Mouse (Mus musculus): ENCODE data around the gene Apmap.
"Not testable (repeated sequence)": the region's sequence is repeated elsewhere in the genome, so short reads cannot be mapped to it uniquely, and the experiment has no call there.

Apmap gene

GRCm38 (mm10) chr2:150576256-150576655, 32.1 kb downstream of the Apmap start:
- POLR2A ChIA-PET, result interaction anchor here in 1 of 4 experiments (0.6 kb wide), 1 partner anchor 202 kb away, joined by 4 read pairs; no protein-coding TSS in a partner anchor
- CTCF ChIA-PET, result no interaction called here

GRCm38 (mm10) chr2:150572463-150572862, 35.9 kb downstream of the Apmap start:
- ChIA-PET POLR2A (no interaction called here), CTCF (interaction anchor here in 2 of 4 experiments (0.6 to 1.2 kb wide), 2 partner anchors 14 to 130 kb away, joined by 3 to 4 read pairs; no protein-coding TSS in a partner anchor)

- CTCF ChIA-PET, result interaction anchor here in 1 of 4 experiments (0.6 kb wide), 1 partner anchor 178 kb away, joined by 4 read pairs; the partner anchor contains the start of gene Entpd6
- POLR2A ChIA-PET, result no interaction called here
Measured at GRCm38 (mm10) chr2:150570761-150571160, 37.6 kb downstream of the Apmap start.

GRCm38 (mm10) chr2:150569847-150570590, 38.3 kb downstream of the Apmap start, which contains the start of gene Cst7:
Gene Cst7 (plus strand): TSS chr2:150570415.
- ChIA-PET CTCF (no interaction called here), POLR2A (interaction anchor here in 1 of 4 experiments (0.5 kb wide), 1 partner anchor 99 kb away, joined by 3 read pairs; no protein-coding TSS in a partner anchor)

- ChIA-PET POLR2A (interaction anchor here in 1 of 4 experiments (1.7 kb wide), 1 partner anchor 8 kb away, joined by 4 read pairs; no protein-coding TSS in a partner anchor), CTCF (interaction anchor here in 1 of 4 experiments (0.8 kb wide), 1 partner anchor 8 kb away, joined by 3 read pairs; no protein-coding TSS in a partner anchor)
Measured at GRCm38 (mm10) chr2:150567051-150567450, 41.3 kb downstream of the Apmap start.

GRCm38 (mm10) chr2:150558568-150558967, 49.8 kb downstream of the Apmap start:
- POLR2A ChIA-PET, result interaction anchor here in 2 of 4 experiments (0.6 to 0.7 kb wide), 2 partner anchors 52 to 554 kb away, joined by 3 to 4 read pairs; no protein-coding TSS in a partner anchor
- CTCF ChIA-PET, result interaction anchor here (0.5 to 3.2 kb wide), 12 partner anchors 9 to 206 kb away, joined by 3 to 14 read pairs (median 4); partner anchors contain the start of gene Acss1 (in 1 of the 4)

GRCm38 (mm10) chr2:150549576-150549975, 58.8 kb downstream of the Apmap start:
- CTCF ChIA-PET, result not testable (repeated sequence)
- POLR2A ChIA-PET, result interaction anchor here in 1 of 4 experiments (0.6 kb wide), 1 partner anchor 116 kb away, joined by 3 read pairs; no protein-coding TSS in a partner anchor

Data from embryonic stem cell, embryonic (primary cell).